Mouse (Mus musculus): ENCODE measurements around the gene Igfn1.

The Igfn1 gene

GRCm38 (mm10) chr1:135929876-135930275 lies 76.3 kb downstream of the Igfn1 start:
- no peak for DNase-seq

DNA sequence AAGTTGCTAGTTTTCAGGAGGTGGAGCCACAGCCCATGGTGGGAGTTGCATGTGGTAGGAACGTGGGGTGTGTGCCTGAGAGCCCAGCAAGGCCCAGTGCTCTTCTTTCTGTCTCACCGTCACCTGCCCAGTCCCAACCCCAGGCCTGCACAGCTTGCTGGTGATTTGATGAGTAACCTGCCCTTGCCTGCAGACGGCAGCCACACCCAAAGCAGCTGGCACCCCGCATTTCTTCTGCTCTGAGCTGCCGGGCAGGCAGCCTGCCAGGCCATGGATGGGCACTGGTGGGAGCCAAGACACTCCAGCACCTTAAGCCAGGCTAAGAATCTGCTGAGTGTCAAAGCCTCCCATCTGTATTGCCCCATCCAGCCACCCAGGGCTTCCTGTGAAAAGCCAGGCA lies 80.3 kb downstream of the Igfn1 start:
- DNase-seq, result no peak

DNA sequence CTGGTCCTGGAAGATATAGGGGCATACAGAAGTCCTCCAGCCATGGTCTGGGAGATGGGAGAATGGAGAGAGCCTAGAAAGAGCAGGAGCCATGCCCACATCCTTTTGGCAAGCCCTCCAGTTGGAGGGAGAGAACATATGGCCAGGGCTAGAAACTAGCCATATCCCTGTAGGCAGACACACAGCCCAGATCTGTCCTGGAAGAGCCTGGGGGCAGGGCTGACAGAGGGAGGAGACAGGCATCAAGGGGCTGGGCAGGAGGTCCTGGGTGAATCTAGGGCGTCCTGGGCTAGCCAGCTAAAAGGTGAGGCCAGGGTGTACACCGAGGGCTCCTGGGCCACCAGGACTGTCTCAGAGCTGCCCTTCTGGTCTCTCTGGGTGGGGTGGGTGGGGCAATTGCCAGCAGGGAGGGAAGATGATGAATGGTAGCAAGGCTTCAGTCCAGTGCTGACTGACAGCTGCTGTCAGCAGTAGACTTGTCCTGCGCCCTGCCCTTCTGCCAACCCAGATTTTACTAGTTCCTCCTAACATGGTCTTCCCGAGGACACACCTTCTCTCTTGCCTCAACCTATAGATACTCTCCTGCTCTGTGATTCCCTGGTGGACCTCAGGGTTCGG lies 81.7 kb downstream of the Igfn1 start:
- no peak for DNase-seq

GRCm38 (mm10) chr1:135923229-135923628 lies 82.9 kb downstream of the Igfn1 start:
- no peak for DNase-seq

- DNase-seq, result peak; percentile 33
These were observed 87.3 kb downstream of the Igfn1 start, which contains the start of gene Pkp1 for GRCm38 (mm10) chr1:135918644-135919407. Gene Pkp1, minus strand, starts transcription at chr1:135919207.

DNA sequence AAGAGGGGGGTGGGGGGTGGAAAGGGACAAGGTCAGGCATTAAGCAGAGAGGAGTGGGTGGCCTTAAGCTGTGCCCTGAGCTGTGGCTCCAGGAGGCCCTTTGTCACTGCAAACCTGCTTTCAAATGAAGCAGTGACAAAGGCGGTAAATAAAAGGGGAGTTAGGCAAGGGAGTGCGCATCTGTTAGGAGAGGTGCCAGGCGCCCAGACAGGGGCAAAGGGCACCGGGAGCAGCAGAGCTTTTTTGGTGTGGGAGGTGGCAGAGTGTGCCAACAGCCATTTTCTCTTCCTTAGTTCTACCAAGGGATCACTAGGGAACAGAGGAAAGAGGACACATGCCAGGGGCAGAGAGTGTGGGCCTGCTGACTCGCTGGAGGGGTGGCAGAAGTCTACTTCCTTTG lies 88.9 kb downstream of the Igfn1 start:
- DNase-seq, result no peak

DNA sequence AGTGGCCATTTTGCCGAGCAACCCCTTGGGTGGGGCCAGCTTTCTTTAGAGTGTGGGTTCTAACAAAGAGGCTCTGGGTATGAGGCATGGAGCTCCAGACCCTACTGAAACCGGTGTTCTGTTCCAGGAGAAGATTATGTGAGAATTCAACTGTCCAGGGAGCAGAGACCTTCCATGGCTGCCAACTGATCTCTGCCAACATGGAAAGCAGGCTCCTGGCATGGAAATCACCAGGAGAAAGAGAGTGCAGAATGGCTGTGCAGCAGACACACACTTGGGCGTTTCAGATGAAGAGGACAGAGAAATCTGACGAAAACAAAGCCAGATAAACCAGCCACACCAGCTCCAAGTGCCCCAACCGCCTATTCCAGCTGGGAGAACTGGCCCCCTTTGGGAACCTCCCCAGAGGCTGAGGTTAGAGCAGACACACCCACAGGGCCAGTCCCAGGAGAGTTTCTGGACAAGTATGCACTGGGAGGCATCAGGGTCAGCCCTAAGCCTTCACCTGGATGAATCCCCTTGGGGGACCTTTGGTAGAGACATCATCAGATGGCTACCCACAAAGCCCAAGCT lies 89.6 kb downstream of the Igfn1 start:
- no peak for DNase-seq

GRCm38 (mm10) chr1:135913657-135914056 lies 92.5 kb downstream of the Igfn1 start:
- no peak for DNase-seq

DNA sequence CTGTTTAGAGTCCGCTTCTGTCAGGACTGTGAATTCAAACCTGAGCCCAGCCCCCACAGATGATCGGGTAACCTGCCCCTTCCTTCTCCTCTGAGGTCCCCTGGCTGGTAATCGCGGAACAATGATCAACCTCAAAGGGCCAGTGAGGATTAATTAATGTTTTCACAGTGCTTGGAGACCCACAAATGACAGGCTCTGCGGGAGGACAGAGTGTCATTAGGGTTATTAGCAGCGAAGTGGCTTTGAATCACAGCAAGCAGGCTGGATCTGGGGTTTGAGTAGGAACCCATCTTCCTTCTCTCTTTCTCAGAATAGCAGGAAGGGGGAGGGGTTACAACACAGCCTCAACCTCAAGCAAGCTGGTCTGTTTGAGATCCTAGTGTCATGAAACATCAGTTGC lies 96.8 kb downstream of the Igfn1 start:
- no peak for DNase-seq

GRCm38 (mm10) chr1:135906736-135907135 lies 99.4 kb downstream of the Igfn1 start:
- no peak for DNase-seq

Measured in kidney, postnatal 10 days (tissue).